Mouse (Mus musculus) midbrain, embryonic 10.5 days (tissue): ENCODE results near the gene Slc4a10. TPM values are rescaled to one million over a fixed set of nuclear protein-coding genes. Genes with fewer than 3 reads are reported as not detected.

Experiments
- DNase-seq: peaks from one replicate; pipeline ENCODE4 v3.0.0-alpha.2; 2017; ENCODE audit warnings: low spot score
- H3K27ac ChIP-seq: fragments of 300-500 bp; sonication (generic); replicated peaks from 2 replicates; pipeline ENCODE4 v1.5.1; 2016; ENCODE audit warnings: mild to moderate bottlenecking
- H3K27me3 ChIP-seq: fragments of 300-500 bp; sonication (generic); 2 replicates; pipeline ENCODE4 v1.6.1; 2016; ENCODE audit warnings: low read depth, mild to moderate bottlenecking; ENCODE audit not compliant: poor library complexity, severe bottlenecking
- H3K36me3 ChIP-seq: fragments of 300-500 bp; sonication (generic); 2 replicates; pipeline ENCODE4 v1.6.1; 2016; ENCODE audit warnings: mild to moderate bottlenecking, moderate library complexity
- H3K4me1 ChIP-seq: fragments of 300-500 bp; sonication (generic); 2 replicates; pipeline ENCODE4 v1.6.1; 2016
- H3K4me3 ChIP-seq: fragments of 300-500 bp; sonication (generic); 2 replicates; pipeline ENCODE4 v1.5.1; 2016; ENCODE audit warnings: mild to moderate bottlenecking, moderate library complexity
- H3K9me3 ChIP-seq: fragments of 300-500 bp; sonication (generic); replicated peaks from 2 replicates; pipeline ENCODE4 v1.6.1; 2016; ENCODE audit warnings: mild to moderate bottlenecking
- WGBS: fragments of 180-500 bp; shearing (Covaris S2); methylation state at CpG from one replicate; pipeline ENCODE4 v1.1.7; 2016; 5-methylcytosine and 5-hydroxymethylcytosine counted together
- polyA plus RNA-seq: library from polyadenylated mRNA; unstranded; fragments of >200 nt; fragmentation: Nextera tagmentation; extraction: Ambion mirVana; gene quantifications from 2 replicates; pipeline ENCODE4 v1.2.1, GENCODE M21; 2016

Gene Slc4a10
- polyA plus RNA-seq, 1 experiment from 2014 or later, result not detected

DNA sequence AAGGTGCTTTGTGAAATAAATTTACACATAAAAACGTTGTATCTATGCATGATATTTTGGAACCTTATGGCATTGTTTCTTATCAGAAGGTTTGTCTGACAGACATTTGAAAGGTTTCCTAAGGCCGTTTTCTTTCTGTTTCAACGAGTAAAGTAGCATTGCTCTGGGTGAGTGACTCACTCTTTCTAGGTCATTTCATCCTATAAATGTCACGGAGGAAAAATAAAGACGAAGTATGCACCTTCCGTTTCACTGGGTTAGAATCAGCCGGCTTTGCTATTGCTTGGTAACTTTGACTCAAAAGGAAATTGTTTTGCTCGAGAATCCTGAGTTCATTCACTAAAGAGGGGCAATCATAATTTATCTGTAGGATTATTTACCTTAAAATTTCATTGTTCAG is 88.6 kb downstream of the Slc4a10 start:
- H3K27ac ChIP-seq, result no peak overlapping the region
- no peaks in the 10 kb centered on the region for H3K9me3 ChIP-seq
- H3K4me1 ChIP-seq, result no peaks in the 10 kb centered on the region
- H3K36me3 ChIP-seq, result no peaks in the 10 kb centered on the region
- WGBS, result 62% methylated on average over 8 of the region's 8 CpGs
- no peaks in the 10 kb centered on the region for H3K27me3 ChIP-seq
- DNase-seq, result no peak
- no peak overlapping the region for H3K4me3 ChIP-seq

DNA sequence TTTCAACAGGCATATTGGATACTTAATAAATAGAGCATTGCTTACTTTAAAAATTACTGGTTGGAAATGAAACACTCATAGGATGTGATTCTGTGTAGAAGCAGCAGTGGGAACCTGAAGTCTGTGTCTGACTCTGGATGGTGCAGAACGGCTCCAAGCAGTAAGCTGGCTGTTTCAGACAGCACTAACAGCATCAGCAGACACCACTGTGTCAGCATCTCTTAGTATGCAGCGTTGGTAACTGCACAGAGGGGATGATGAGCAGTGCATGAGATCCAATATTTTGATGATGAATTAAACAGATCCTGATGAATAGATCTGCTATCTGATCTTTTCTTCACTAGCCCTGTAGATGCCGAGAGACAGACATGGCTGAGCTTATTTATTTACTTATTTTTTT is 101.4 kb downstream of the Slc4a10 start:
- 71% methylated on average over 3 of the region's 3 CpGs for WGBS
- DNase-seq, result no peak

DNA sequence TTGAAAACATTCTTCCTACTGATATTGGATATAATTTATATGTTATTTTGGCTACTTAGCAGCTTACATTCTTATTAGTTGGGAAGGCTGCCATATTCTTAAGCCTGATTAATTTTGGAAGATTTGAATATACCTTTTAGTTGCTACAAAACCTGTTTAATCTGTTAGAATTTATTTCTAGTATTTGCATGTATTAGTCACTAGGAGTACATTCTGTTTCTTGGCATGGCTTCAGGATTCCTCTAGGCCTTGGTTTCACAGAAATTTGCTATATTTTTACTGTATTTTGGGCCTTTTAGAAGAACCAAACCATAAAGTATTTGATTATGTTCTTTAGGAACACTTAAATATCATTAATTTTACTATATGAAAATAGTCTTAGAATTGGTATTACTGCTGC is 103.2 kb downstream of the Slc4a10 start:
- no peaks in the 10 kb centered on the region for H3K27me3 ChIP-seq
- H3K4me1 ChIP-seq, result no peaks in the 10 kb centered on the region
- H3K4me3 ChIP-seq, result no peak overlapping the region
- H3K9me3 ChIP-seq, result no peaks in the 10 kb centered on the region
- DNase-seq, result no peak
- no peak overlapping the region for H3K27ac ChIP-seq
- H3K36me3 ChIP-seq, result no peaks in the 10 kb centered on the region

More for the DNA sequence above, 101.4 kb downstream of the Slc4a10 start:
- Histone ChIP-seq H3K27ac (no peak overlapping the region), H3K36me3 (no peaks in the 10 kb centered on the region), H3K4me1 (no peaks in the 10 kb centered on the region), H3K27me3 (no peaks in the 10 kb centered on the region), H3K9me3 (no peaks in the 10 kb centered on the region), H3K4me3 (no peak overlapping the region)

DNA sequence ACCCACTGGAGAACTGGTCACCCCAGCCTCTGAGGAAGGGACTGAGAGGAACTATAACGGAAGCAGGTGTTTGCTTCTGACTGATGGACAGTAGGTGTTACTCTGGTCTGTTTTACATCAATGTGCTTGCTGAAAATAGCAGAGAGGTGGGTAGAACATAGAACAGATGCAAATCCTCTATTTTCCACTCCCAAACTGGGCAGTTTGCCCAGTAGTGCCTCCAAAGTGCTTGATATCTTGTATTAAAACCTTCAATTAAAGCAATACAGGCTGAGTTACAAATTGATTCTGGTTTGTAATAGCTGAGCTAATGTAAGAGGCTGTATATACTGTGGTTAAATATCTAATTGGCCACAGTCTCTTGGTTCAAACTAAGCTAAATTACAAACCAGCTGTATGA is 104.6 kb downstream of the Slc4a10 start:
- no peaks in the 10 kb centered on the region for H3K4me1 ChIP-seq
- no peak overlapping the region for H3K27ac ChIP-seq
- no peak for DNase-seq
- H3K4me3 ChIP-seq, result no peak overlapping the region
- WGBS, result 89% methylated on average over 1 of the region's 1 CpGs
- no peaks in the 10 kb centered on the region for H3K27me3 ChIP-seq
- no peaks in the 10 kb centered on the region for H3K36me3 ChIP-seq
- no peaks in the 10 kb centered on the region for H3K9me3 ChIP-seq

DNA sequence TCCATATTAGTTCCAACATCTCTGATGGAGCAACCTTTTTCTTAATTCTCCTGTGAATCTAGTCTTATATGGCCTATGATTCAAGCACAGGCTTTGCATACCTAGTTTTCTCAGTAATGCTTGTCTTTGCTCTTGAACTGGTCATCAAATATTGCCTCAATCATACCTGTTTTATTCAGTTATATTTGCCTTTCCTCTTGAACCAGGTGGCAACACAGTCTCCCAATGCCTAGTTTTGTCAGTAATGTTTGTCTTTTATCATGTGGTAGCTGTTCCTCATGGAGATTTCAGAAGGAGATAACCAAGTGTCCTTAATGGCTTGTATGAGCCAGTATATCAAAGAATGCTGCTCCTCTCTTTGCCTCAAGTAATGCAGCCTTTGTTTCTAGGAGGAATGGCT is 163.8 kb downstream of the Slc4a10 start:
- no peak for DNase-seq
- H3K4me3 ChIP-seq, result no peak overlapping the region
- no peaks in the 10 kb centered on the region for H3K36me3 ChIP-seq
- H3K4me1 ChIP-seq, result no peaks in the 10 kb centered on the region
- H3K27ac ChIP-seq, result no peak overlapping the region
- no peaks in the 10 kb centered on the region for H3K27me3 ChIP-seq
- H3K9me3 ChIP-seq, result no peaks in the 10 kb centered on the region

DNA sequence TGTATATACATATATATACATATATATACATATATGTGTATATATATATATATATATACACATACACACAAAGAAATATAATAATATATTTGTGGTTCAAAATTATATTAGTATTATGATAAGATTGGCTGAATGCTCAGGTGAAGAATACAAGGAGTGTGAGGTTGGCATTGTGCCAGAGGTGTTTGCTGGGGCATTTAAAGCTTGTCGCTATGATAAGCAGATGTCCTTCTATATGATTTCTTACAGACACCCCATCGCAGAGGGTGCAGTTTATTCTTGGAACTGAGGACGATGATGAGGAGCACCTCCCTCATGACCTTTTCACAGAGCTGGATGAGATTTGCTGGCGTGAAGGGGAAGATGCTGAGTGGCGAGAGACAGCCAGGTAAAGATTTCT is 164.8 kb downstream of the Slc4a10 start:
- WGBS, result 91% methylated on average over 5 of the region's 5 CpGs
- Histone ChIP-seq H3K27me3 (no peaks in the 10 kb centered on the region), H3K36me3 (no peaks in the 10 kb centered on the region), H3K4me3 (no peak overlapping the region), H3K27ac (no peak overlapping the region), H3K4me1 (no peaks in the 10 kb centered on the region), H3K9me3 (no peaks in the 10 kb centered on the region)
- no peak for DNase-seq

DNA sequence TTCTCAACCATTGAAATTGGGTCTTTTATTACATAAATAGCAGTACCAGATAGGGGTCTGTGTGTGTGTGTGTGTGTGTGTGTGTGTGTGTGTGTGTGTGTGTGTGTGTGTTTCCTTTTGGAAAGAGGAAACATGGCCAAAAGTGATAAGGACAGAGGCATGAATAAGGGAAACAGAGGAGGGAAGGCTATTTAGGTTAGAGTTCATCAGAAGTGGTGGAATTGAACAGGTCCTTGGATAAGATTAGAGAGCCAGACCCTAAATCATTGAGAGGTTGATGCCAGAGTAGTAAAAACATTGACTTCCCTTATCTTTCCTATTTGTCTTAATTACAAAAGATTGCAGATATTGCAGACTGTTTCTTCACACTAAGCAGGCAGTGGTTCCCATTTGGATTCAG is 181.3 kb downstream of the Slc4a10 start:
- Histone ChIP-seq H3K36me3 (no peaks in the 10 kb centered on the region), H3K27ac (no peak overlapping the region), H3K27me3 (no peaks in the 10 kb centered on the region), H3K4me3 (no peak overlapping the region), H3K9me3 (no peaks in the 10 kb centered on the region), H3K4me1 (no peaks in the 10 kb centered on the region)
- no peak for DNase-seq

DNA sequence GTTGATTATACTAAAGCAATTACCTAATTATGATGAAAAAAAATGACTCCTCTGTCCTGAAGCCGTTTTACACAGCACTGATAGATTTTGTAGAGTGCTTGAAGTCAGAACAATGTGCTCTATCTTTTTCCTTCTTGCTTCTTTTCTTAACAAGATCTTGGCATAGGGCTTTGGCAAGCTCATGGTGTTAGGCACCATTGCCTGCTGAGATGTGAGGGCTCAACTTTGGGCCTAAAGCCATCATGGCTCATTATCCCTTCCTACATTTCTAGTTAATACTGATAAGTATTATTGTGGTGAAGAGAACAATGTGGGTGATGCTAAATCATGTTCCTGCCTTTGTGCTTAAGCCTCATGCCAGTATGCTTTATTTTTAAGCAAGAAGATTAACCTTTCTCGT is 185.0 kb downstream of the Slc4a10 start:
- no peaks in the 10 kb centered on the region for H3K27me3 ChIP-seq
- 82% methylated on average over 2 of the region's 2 CpGs for WGBS
- H3K36me3 ChIP-seq, result no peaks in the 10 kb centered on the region
- H3K4me3 ChIP-seq, result no peak overlapping the region
- no peak for DNase-seq
- no peaks in the 10 kb centered on the region for H3K4me1 ChIP-seq
- H3K9me3 ChIP-seq, result no peaks in the 10 kb centered on the region
- H3K27ac ChIP-seq, result no peak overlapping the region

DNA sequence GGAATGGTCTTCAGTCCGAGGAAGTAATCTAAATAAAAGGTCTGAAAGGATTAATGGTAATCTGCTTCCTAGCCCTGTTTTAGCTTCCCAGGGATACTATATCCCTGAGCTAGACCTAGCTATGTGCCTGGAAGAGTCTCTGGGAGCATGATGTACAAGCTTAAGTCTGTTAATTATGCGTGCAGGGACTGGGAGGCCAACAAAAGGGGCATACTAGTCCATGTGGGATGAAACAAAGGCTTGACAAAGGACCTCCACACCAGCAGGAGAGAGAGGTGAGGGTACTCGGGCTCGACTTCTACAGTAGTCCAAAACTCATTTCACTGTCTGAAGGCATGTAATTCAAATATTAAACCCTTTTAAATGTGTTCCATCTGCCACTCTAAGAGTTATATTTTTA is 197.9 kb downstream of the Slc4a10 start:
- no peak overlapping the region for H3K27ac ChIP-seq
- H3K4me1 ChIP-seq, result peaks cover 4% of the 10 kb centered on the region
- no peaks in the 10 kb centered on the region for H3K9me3 ChIP-seq
- no peaks in the 10 kb centered on the region for H3K27me3 ChIP-seq
- 32% methylated on average over 4 of the region's 4 CpGs for WGBS
- no peak overlapping the region for H3K4me3 ChIP-seq
- no peaks in the 10 kb centered on the region for H3K36me3 ChIP-seq
- peak; percentile 14 for DNase-seq

DNA sequence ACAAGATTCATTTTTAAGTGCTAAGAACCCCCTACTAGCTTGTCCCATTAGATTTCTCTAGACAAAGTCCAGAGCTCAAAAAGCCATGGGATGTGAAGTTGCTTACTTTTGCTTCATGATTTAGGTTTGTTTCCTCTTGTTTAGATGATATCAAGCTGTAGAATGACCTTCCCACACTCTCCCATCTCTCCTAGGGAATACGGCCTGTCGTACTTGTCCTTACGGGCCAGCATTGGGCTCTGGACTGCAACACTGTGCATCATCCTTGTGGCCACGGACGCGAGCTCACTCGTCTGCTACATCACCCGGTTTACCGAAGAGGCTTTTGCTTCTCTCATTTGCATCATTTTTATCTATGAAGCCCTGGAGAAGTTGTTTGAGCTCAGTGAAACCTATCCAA is 222.2 kb downstream of the Slc4a10 start:
- Histone ChIP-seq H3K27ac (no peak overlapping the region), H3K4me1 (no peaks in the 10 kb centered on the region), H3K4me3 (no peak overlapping the region), H3K27me3 (no peaks in the 10 kb centered on the region), H3K36me3 (no peaks in the 10 kb centered on the region), H3K9me3 (no peaks in the 10 kb centered on the region)
- WGBS, result 98% methylated on average over 9 of the region's 9 CpGs
- no peak for DNase-seq

DNA sequence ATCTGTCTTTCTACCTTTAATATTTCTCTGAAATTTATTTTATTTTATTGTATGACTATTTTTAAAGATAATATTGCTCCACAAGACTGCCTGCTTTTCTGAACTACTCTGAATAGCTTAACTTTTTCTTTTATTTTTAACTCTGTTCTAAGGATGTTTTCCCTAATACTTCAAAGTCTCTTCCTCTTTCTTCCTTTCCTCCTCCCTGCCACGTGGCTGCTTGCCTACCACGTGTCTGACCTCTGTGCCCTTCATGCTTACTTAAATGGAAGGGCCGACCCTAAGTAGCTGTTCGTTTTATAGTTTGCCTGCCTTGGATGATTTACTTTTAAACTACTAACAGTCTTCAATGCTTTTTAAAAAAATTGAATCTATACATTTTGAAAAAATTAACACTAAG is 225.6 kb downstream of the Slc4a10 start:
- WGBS, result 63% methylated on average over 4 of the region's 4 CpGs
- no peaks in the 10 kb centered on the region for H3K4me1 ChIP-seq
- H3K9me3 ChIP-seq, result no peaks in the 10 kb centered on the region
- H3K27me3 ChIP-seq, result no peaks in the 10 kb centered on the region
- H3K36me3 ChIP-seq, result no peaks in the 10 kb centered on the region
- H3K4me3 ChIP-seq, result no peak overlapping the region
- DNase-seq, result no peak
- no peak overlapping the region for H3K27ac ChIP-seq

DNA sequence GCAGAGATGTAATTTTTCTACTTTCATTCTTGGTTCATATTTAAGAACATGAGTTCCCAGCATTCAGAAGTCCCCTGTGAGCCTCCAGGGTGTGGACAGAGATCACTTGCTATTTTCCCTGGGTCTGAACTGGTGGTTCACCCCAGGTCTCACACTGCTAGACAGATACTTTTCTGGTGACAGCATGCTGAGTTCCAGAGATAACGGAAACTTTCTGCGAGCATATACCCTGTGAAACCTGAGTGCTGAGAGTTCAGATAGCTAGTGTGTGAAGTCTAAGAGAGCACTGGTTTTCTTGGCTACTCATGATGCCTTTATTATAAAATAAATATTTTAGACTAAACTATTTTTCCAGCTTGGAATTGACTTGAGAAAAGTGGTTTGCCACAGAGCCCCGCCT is 232.5 kb downstream of the Slc4a10 start:
- Histone ChIP-seq H3K4me3 (no peak overlapping the region), H3K36me3 (no peaks in the 10 kb centered on the region), H3K27me3 (no peaks in the 10 kb centered on the region), H3K27ac (no peak overlapping the region), H3K4me1 (no peaks in the 10 kb centered on the region), H3K9me3 (no peaks in the 10 kb centered on the region)
- DNase-seq, result no peak
- 84% methylated on average over 3 of the region's 3 CpGs for WGBS

DNA sequence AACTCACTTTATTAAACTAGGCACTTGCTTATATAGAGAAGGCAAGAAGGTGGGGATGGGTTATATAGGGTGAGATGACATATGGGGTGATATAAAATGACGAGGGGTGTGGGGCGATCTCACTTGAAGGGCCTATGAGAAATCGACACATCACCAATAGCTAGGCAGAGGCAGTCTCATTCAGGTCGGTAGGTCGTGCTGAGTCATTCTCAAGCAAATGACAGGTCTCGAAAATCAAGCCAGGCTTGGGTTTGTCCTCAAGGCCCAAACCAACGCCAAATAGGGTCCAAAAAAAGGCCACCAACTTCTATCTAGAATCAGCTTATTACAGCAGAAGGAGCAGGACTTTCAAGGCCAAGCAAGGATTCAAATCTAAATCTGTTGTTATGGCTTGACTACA is 233.5 kb downstream of the Slc4a10 start:
- WGBS, result 96% methylated on average over 7 of the region's 7 CpGs
- DNase-seq, result no peak
- Histone ChIP-seq H3K27ac (no peak overlapping the region), H3K4me1 (no peaks in the 10 kb centered on the region), H3K36me3 (no peaks in the 10 kb centered on the region), H3K27me3 (no peaks in the 10 kb centered on the region), H3K4me3 (no peak overlapping the region), H3K9me3 (no peaks in the 10 kb centered on the region)

DNA sequence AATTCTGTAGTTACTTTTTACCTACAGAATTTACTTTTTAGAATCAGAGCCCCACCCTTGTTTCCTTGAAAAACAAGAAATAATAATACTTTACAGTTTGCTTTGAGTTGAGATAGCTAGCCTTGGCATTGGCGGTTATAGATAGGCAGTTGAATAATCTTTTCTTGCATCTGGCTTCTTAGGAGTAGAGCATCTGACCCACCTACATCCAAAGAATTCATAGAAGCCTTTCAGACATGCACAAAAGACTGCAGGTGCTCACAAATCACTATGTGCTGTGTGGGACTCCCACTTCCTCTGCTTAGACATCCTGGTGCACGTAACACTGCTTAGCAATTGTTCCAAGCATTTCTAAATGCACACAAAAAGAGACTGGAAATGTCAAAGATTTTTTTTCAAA is 238.8 kb downstream of the Slc4a10 start:
- Histone ChIP-seq H3K36me3 (no peaks in the 10 kb centered on the region), H3K9me3 (no peaks in the 10 kb centered on the region), H3K4me3 (no peak overlapping the region), H3K4me1 (no peaks in the 10 kb centered on the region), H3K27me3 (no peaks in the 10 kb centered on the region), H3K27ac (no peak overlapping the region)
- WGBS, result 87% methylated on average over 2 of the region's 2 CpGs
- no peak for DNase-seq
